Mouse (Mus musculus): ENCODE data around the gene Psap.

The Psap gene

DNA sequence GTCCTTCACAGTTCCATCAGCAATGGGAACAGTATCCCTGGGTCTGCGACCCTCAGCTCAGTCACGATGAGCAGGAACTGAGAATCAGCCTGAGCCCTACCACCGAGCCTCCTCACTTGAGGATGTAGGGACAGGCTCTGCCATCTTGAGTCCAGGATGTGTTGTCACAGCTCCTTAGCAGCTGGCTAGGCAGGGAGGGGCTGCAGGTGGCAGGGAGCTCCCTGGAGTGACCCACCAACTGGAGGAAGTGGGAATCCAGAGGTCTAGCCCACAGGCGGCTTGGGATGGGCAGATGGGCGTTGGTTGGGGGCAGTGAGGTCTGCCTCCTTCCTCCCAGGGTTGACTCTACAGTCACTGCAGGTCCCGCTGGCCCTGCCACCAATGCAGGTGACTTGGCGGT is 14.1 kb upstream of the Psap start:
- in situ Hi-C loops (cut with MboI, MseI), result no loop called here

DNA sequence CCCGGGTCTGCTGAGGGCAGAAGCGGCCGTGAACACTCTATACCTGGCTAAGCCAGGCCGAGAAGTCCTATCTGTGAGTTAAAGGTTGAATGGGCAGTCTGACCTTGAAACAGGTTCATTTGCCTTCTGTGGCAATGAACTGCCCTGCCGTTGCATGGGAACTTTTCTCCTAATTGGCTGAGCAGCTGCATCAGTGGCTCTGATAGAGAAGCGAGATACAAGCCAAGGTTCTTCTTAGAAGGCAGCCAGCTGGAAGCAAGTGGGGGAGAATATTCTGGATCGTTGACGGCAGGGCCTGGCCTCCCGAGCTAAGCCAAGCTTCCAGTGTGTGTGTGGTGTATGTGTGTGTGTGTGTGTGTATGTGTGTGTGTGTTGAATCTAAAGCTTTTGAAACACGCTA is 12.2 kb upstream of the Psap start:
- in situ Hi-C loops (cut with MboI, MseI), result no loop called here

DNA sequence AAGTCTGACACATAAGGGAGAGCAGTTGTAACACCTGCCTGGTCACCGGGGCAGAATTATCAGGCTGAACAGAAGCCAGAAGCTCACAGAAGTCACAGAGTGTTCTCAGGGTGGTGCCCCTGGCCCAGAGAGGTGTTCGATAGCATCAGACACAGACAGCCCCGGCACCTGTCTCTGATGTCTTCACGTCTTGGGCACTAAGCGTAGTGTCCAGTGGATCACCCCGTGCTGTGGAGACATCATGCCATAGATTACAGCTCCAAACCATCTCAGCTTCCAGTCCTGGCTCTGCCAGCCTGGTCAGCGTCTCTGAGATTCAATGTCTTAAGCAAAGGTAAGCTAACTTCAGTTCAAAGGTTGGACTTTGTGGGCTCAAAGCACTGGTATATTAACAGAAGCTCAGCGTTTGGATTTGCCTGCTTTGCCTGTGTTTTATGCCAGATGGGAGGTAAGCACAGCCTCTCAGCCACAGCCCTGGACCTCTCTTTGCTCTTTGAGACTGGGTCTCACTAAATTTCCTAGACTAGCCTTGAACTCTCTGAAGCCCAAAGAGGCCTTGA is 10.5 kb upstream of the Psap start:
- in situ Hi-C loops (cut with MboI, MseI), result no loop called here

DNA sequence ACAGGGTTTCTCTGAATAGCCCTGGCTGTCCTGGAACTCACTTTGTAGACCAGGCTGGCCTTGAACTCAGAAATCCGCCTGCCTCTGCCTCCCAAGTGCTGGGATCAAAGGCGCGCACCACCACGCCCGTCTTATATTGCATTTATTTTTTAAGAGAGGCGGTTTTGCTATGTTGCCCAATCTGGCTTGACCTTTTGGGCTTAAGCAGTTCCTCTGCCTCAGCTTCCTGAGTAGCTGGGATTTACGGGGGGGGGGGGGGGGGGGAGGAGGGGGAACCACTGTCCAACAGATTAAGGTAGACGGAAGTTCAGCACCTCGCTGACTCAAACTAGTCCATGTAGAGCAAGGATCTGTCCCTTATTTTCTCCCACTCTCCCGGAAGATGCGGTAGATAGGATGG is 8.7 kb upstream of the Psap start:
- in situ Hi-C loops (cut with MboI, MseI), result no loop called here

DNA sequence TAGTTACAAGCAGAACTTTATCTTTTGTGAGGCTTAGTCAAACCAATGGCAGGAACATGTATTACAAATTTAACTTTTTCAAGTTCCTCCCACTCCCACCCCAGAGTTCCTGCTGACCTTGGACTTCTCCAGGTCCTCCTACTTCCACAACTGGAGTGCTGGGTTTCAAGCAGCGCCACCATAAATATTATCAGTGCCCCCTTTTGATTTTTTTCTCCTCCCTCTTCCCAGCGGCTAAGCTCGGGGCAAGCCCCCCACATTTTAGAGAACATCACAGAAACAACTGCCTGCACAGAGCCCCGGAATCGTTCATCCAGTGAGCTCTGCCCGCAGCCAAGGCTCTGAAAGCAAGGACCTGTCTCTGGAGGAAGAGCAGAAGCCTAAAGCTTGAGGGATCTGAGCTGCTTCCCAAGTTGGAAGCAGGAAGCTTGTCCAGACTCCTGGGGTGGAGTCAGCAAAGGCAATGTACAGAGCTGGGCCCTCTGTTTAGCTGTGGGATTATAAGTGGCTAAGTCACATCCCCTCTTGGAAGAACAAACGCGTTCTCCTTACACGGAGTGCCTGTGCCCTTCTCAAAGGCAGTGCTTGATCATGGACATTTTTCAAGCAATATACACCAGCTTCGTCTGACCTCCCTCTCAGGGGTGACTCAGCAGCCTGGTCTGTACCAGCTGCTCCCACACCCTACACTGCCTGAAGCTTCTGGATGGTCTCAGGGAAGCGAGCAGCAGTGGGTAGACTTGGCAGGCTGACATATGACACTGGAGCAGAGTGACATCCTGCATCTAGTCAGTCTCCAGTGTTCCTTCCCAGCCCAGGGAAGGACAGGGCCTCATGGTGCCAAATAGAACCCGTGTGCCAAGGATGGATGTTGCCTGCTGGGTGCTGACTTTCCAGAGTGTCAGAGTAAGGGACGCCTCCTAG is 8.0 kb upstream of the Psap start:
- in situ Hi-C loops (cut with MboI, MseI), result no loop called here

DNA sequence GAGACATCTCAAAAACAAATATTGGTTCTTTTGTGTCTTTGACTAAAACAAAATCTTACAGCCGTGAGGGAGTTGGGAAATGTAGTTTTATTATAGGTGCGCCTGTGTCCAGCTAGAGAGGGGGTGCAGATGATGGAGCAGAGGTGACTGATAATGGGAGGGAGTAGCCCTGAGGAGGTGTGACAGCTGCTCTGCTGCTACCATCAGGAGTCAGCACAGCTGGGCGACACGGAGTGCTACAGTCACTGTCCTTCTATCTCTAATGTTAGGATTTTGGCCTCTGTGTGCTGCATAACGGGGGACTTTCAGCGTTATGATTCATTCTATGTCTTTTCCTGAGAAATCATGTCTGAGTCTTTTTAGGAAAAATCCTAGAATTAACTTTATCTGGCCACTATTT is 6.4 kb upstream of the Psap start:
- in situ Hi-C loops (cut with MboI, MseI), result no loop called here

DNA sequence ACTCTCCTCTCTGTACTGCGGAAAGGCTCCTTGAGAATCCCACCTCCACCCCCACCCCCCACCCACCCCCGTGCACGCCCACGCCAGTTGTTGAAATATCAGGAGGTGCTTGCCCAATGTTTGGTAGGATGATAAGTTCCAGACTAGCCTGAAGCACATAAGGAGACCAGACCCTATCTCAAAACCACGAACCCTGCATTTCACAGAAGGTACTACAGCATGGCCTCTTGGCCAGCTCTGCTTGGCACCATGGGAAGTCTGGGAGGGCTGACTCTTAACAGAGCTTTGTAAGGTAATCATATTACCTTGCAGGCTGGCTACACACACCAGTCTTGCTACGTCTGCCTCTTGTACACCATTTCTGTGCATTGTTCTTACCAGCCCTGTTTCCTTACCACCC is 5.2 kb upstream of the Psap start:
- in situ Hi-C loops (cut with MboI, MseI), result no loop called here

DNA sequence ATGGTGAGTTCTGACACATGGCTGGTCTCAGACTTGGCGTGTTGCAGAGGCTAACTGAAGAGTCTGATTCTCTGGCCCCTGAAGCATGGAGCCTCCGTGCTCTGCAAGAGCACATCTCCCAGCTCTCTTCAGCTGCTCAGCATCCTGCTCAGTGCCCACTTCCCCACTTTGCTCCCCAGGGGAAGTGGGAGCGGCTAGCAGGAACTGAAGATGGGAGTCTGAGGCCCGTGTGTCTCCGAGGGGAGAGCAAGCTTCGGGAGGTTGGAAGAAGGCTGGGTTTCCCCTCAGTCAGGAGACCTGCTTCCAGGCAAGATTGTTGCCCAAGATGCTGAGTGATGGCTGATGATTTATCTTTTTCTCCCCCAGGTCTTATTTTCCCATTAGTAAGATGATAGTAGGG is 4.0 kb upstream of the Psap start:
- in situ Hi-C loops (cut with MboI, MseI), result no loop called here

DNA sequence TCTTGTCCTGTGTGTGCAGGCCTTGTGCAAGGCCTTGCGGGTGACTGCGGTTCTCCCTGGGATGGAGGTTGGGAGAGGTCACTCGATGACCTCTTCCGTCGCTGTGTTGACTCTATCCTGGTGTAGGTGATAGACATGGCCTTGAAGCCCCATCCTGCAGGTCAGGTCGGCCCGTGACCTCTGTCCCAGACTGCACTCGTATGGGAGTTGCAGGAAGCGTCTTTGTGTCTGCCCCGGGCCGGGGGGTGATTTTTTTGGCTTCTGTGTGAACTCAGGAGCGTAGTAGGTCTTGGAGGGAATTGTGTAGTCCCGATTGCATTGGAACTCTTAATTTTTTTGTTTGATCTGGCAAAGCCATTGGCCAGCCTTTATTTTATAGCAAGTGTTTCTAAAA is 576 bp downstream of the Psap start:
- in situ Hi-C loops (cut with MboI, MseI), result loop anchor here in 1 of 2 experiments (5.0 kb wide), 1 partner anchor 376 kb away; no protein-coding TSS in a partner anchor

DNA sequence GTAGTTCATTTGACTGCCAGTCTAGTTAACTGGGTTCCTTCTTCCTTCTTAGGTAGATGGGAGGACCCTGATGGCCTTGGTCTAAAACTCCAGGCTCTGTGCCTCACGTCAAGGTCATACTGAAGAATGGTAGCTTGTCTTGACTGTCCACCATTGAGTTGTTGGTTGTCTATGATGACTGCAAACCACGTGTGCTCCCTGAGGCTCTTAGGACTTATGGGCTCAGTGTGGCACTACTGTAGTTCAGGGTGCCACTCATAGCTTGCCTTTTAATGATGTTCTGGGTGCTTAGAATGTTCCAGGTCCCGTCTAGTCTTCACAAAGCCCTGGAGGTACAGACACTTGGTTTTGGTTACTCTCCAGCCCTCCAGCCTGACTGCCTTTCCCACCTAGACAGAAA is 1.4 kb downstream of the Psap start:
- in situ Hi-C loops (cut with MboI, MseI), result loop anchor here in 1 of 2 experiments (5.0 kb wide), 1 partner anchor 376 kb away; no protein-coding TSS in a partner anchor

DNA sequence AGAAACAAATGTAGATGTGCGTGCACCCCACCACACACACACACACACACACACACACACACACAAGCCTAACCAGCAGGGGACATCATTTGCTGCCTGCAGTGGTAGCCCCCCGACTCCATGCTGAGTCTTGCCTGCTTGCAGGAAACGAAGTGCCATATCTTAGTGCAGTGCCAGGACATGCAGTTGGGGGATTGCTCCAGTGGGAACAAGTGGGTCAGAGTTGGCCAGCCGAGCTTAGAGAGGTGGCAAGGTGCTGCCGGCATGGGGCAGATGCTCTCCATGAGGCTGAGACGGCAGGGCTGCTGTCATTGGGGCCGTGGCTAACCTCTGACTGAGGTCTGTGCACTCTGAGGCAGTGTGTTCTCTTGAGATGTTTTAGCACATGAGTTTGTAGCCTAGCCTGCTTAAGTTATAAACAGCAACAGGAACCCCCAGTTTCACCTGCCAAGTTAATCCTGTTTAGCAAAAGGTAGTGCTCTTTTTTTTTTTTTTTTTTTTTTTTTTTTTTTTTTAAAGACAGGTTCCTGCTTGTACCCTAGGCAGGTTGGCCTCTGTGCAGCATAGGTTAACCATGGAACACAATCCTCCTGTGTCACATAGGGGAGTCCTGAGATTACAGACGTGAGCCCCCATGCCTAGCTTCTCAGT is 2.0 kb downstream of the Psap start:
- in situ Hi-C loops (cut with MboI, MseI), result loop anchor here in 1 of 2 experiments (5.0 kb wide), 1 partner anchor 377 kb away; no protein-coding TSS in a partner anchor

DNA sequence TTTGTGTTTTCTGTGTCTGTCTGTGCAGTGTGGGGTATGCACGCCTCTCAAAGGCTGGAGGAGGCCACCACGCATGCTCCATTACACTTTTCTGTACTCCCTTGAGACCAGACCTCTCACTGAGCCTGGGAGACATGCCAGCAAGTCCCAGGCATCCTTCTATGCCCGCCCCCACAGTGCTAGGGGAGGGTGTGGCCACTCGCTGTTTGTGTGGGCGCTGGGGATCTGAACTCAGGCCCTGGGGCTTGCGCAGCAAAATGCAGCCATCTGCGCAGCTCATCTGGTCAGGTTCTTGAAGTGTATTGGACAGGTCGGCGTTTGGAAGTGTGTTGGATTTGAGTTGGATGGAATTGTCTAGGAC is 2.5 kb downstream of the Psap start:
- in situ Hi-C loops (cut with MboI, MseI), result loop anchor here in 1 of 2 experiments (5.0 kb wide), 1 partner anchor 378 kb away; no protein-coding TSS in a partner anchor

DNA sequence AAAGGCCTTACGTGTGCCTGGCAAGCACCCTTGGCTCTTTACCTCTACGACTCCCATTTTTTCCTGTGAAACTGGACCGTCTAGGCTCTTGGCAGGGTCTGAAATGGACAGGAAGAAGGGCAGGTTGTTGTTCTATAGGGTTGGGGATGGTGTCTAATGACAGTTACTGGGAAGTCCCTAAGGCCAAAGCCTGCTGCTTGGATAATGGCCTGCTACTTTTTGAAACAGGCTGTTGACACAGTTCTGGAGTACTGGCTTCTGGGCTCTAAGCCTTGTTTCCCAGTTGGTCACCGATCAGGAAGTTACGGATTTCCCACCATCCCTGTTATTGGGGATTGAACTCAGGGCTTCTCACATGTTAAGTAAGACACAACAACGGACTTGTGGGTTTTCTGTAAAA is 2.9 kb downstream of the Psap start:
- in situ Hi-C loops (cut with MboI, MseI), result no loop called here

DNA sequence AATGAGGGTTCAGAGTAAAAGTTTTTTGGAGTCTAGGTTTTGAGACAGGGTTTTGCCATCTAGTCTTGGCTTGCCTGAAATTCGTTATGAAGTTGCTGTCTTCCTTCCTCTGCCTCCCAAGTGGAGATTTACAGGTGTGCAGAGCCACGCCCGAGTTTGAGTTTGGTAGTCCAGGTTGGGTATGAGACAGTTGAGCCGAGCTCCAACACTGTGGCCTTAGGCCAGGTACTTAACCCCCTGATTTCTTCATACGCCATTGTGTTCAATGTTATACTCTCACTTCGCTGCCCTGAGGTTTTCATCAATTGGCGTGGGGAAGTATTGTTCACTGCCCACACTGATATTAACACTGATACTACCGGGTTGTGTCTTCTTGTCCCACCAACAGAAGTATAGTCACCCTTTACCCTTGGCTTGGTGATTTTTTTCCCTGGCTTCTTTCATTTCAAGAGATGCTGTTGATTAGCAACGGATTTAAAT is 4.2 kb downstream of the Psap start:
- in situ Hi-C loops (cut with MboI, MseI), result no loop called here

DNA sequence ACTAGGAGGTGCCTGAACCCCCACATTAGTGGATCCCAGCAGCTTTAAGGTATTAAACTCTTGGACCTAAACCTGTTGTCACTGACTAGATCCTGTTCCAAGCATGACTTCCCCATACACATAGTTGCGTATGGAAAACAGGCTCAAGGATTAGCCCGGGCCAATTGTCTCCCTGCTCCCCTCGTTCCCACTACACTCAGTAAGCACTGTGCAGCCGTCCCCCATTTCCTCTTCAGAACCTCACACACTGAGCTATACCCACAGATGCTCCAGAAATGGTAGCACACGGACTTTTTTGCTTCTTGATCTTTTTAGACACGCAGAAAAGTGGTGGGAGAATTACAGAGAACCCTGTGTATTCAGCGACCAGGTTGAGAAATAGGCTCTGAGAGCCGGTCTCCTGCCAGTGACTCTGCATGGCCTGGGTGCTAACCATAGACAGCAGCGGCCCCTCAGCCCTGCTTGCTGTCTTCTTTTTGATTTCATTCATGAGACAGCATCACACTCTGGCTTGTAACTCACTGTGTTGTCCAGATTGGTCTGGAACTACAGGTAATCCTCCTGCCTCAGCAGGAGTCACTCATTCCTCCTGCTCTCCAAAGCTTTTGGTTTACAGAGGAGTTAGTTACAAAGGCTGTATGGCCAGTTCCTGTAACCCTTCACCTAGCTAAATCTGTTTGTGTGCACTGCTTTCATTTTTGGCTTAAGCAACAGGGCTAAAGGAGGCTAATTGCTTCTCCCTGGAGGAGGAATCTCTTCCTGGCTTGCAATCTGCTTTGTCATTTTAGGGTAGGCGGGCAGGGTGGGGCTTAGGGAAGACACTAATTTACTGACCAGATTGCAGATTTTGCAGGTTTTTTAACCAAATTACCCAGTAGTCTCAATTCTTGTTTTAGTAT is 4.9 kb downstream of the Psap start:
- in situ Hi-C loops (cut with MboI, MseI), result no loop called here

DNA sequence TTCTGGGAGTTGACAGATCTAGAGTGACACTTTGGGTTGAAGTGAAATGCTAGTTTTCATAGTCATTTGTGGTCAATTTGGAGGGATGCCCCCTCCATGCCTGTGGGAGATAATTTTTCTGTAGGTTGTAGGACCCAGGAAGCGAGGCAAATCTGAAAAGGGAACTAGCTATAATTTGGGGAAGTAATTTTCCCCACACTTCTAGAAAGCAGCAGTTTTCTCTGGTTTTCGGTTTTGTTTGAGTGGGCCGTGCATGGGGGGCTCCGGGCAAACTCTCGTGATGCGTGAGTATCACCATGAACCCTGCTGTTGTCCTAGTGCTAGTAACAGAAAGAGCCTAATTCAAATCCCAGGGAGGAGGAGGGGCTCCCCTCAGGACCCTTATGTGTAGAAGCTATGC is 6.8 kb downstream of the Psap start:
- in situ Hi-C loops (cut with MboI, MseI), result no loop called here

DNA sequence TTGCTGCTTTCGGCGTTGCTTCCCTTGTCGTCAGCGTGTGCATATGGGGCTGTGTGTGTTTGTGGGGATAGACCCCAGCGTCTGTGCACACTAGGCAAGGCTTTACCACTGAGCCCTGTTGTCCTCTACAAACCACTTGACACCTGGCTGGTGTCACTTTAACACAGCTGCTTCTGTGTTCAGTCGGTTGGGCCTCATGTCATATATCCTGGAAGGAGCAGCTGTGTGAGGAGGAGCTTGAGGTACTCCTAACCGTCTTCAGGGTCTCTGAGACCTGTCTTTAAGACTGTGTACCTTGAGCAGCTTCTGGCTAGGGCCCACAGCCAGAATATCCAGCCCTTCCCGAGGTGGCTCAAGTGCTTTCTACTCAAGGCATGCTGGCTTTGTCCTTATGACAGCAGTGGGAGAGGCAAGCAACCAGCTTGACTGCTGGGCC is 7.3 kb downstream of the Psap start:
- in situ Hi-C loops (cut with MboI, MseI), result no loop called here

DNA sequence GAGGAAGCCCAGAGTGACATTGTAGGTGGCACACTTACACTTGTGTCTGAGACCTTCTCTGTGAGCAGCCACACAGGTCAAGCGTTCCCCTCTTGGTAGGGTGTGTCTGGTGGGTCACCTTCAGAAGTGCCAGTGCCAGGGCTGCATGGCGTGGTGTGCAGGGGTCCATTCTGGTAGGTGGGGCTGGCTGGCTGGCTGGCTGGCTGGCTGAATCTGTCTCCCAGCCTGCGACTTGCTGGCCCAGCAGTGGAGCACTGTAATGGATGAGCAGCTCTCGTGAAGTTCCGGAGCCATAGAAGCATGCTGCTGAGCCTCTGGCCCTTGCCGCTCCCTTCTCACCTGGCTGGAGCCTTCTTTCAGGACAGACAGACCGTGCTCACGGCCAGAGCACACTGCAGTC is 7.8 kb downstream of the Psap start:
- in situ Hi-C loops (cut with MboI, MseI), result no loop called here

DNA sequence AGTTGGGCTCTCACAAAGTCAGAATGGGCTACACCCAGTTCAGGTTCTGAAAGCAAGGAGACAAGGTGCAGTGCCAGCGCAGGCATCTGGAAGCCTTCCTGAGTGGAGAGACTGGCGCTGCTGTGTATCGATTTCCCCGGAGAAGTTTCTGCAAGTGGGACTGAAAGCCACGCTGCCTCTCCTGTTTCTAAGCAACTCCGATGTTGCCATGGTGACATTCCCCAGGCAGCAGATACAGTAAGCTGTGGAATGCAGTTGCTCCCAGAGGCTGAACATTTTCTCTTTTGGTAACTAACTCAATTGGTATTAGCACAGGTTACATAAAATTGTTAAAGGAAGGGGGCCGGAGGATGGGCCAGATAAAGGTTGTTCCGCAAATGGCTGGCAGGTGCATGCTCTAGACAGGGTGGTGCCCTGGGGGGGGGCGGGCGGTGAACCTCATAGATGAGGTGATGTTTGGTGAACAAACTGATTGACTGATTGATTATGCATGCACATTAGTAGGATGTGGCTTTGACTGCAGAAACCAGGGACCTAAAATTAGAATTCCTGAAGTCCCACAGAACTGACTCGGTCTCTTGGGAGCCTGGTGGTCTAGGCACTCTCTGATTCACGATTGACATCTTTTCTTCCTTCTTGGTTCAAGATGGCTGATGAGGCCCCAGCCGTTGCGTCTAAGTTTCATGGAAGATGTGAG is 8.4 kb downstream of the Psap start:
- in situ Hi-C loops (cut with MboI, MseI), result no loop called here

DNA sequence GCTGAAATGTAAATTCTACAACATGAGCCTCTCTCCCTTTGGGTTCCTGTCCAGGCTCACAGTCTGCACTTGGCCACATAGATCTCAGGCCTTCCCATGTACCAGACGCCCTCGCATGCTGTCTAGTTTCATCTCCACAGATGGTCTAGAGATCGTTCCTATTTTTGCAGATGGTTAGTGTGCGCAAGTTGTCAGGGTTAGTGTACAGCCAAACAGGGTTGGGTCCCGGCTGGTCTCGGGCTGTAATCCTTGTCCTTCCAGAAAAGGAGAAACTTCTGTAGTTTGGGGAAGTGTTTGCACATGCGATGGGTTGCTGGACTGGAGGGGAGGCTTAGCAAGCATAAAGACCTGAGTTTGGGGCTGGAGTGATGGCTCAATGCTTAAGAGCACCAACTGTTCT is 9.1 kb downstream of the Psap start:
- in situ Hi-C loops (cut with MboI, MseI), result no loop called here

DNA sequence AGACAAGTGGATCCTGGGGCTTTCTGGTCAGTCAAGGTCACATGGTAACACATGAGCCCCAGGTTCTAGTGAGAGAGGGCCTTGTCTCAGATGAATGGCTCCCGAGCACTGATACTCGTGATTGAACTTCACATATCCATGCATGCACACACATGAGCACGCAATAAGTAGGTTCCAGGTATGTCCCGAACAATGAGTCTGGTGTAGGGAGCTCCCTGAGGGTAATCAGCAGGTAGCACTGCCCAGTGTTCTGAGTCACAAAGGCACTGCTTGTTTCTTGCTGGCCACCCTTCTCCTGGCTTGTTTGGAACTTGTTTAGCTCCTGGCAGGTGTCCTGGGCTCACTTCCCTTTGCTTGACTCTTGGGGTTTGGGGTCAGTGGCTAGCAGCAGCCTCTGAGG is 9.7 kb downstream of the Psap start:
- in situ Hi-C loops (cut with MboI, MseI), result no loop called here
